Mouse (Mus musculus) liver, embryonic 13.5 days (tissue): Measurements from ENCODE around the gene Faim. TPM values are rescaled to one million over a fixed set of nuclear protein-coding genes. Genes with fewer than 3 reads are reported as not detected.
A peak's percentile ranks its signal among the peaks of the same experiment; 100 is the strongest.

ENCODE experiments used
- ATAC-seq: fragments of 200-750 bp; cut with Nextera tagmentation; 2 replicates; pipeline ENCODE4 v1.8.0; 2017; ENCODE audit warnings: low read depth, mild to moderate bottlenecking, moderate number of reproducible peaks, moderate library complexity
- DNase-seq: peaks from one replicate; pipeline ENCODE4 v3.0.0; 2022
- H3K27ac ChIP-seq: fragments of 300-500 bp; sonication (generic); 2 replicates; pipeline ENCODE4 v1.5.1; 2015; ENCODE audit warnings: moderate library complexity, mild to moderate bottlenecking, inconsistent platforms
- H3K27me3 ChIP-seq: fragments of 300-500 bp; sonication (generic); 2 replicates; pipeline ENCODE4 v1.6.1; 2015; ENCODE audit warnings: mild to moderate bottlenecking, inconsistent platforms
- H3K36me3 ChIP-seq: fragments of 300-500 bp; sonication (generic); 2 replicates; pipeline ENCODE4 v1.6.1; 2015; ENCODE audit warnings: mild to moderate bottlenecking, inconsistent platforms
- H3K4me1 ChIP-seq: fragments of 300-500 bp; sonication (generic); replicated peaks from 2 replicates; pipeline ENCODE4 v1.6.1; 2015; ENCODE audit warnings: inconsistent platforms
- H3K4me2 ChIP-seq: fragments of 300-500 bp; sonication (generic); 2 replicates; pipeline ENCODE4 v1.6.1; 2015; ENCODE audit warnings: inconsistent platforms, mild to moderate bottlenecking, moderate library complexity
- H3K4me3 ChIP-seq: fragments of 300-500 bp; sonication (generic); replicated peaks from 2 replicates; pipeline ENCODE4 v1.5.1; 2015; ENCODE audit warnings: mild to moderate bottlenecking, inconsistent platforms
- H3K9ac ChIP-seq: fragments of 300-500 bp; sonication (generic); 2 replicates; pipeline ENCODE4 v1.6.1; 2015; ENCODE audit warnings: mild to moderate bottlenecking, inconsistent platforms
- H3K9me3 ChIP-seq: fragments of 300-500 bp; sonication (generic); replicated peaks from 2 replicates; pipeline ENCODE4 v1.6.1; 2016; ENCODE audit warnings: inconsistent platforms
- WGBS: fragments of 180-500 bp; shearing (Covaris S2); methylation state at CpG from one replicate; pipeline ENCODE4 v1.1.7; 2015; ENCODE audit not compliant: insufficient replicate concordance; 5-methylcytosine and 5-hydroxymethylcytosine counted together
- polyA plus RNA-seq: library from polyadenylated mRNA; unstranded; fragments of >200 nt; fragmentation: Nextera tagmentation; extraction: Ambion mirVana; gene quantifications from 2 replicates; pipeline ENCODE4 v1.2.1, GENCODE M21; 2015

Gene Faim
- 16.4 and 20.5 TPM in 2 replicates for polyA plus RNA-seq

DNA sequence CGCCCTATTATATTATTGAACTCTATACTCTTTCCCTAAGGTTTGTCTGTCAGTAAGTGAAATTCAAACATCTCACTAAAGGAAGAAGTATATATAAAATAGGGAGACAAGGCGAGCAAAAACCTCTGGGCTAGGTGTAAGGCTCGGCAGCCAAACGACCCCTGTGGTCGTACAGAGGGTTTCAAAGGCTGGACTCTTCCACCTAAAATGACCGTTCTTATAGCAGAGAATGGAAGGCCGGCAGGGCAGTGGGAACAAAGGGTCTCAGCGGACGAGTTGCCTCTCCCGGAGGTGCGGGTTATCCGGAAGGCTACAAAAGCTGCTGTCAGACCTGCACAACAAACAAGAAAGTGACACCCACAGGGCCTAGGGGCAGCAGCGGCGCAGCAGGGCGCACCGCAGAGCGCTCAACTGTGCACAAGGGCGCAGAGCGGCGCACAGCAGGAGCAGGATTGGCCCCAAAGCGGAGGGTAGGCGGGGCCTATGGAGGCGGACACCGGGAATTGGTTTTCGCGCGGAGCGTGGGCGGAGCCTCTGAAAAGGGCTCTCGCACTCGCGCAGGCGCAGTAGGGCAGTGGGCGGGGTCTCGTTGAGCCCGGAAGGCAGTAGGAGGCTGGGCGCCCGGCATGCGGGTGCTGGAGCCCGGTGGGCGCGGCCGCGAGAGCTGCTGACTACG is at the start of gene Faim:
Gene Faim, plus strand, starts transcription at position 574 of the 676 bp plus-strand sequence.
- 2% methylated on average over 45 of the region's 45 CpGs for WGBS
- H3K4me3 ChIP-seq: peak within 1 kb of the TSS; percentile 81
- peak within 1 kb of the TSS; percentile 66 for H3K27ac ChIP-seq
- no peaks in the 10 kb centered on the region for H3K9me3 ChIP-seq
- peak; percentile 100 for DNase-seq
- no peaks in the 10 kb centered on the region for H3K36me3 ChIP-seq
- peaks cover 35% of the 10 kb centered on the region for H3K27me3 ChIP-seq
- peaks cover 21% of the 10 kb centered on the region for H3K4me1 ChIP-seq
- peak within 1 kb of the TSS; percentile 100 for H3K4me2 ChIP-seq
- peak; percentile 100 for ATAC-seq
- H3K9ac ChIP-seq: peak within 1 kb of the TSS; percentile 83

DNA sequence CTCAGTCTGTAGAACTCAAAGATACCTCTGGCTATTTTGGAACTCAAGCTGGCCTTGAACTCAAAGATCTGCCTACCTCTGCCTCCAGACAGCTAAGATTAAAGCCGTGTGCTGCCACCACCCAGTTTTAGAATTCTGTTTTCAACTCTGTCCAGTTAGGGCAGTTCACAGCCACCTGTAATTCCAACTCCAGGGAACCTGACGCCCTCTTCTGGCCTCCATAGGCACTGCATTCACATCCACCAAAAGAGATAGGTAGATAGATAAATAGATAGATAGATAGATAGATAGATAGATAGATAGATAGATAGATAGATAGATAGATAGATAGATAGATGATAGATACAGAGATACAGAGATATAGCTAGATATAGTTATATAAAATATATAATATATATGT is 46.9 kb upstream of the Faim start:
- Histone ChIP-seq H3K9ac (no peak overlapping the region), H3K36me3 (no peaks in the 10 kb centered on the region), H3K4me3 (no peak overlapping the region), H3K4me2 (no peak overlapping the region), H3K27me3 (peaks cover 17% of the 10 kb centered on the region), H3K9me3 (no peaks in the 10 kb centered on the region), H3K4me1 (no peaks in the 10 kb centered on the region), H3K27ac (no peak overlapping the region)
- no peak for DNase-seq
- WGBS: 14% methylated on average over 2 of the region's 2 CpGs
- ATAC-seq: no peak

DNA sequence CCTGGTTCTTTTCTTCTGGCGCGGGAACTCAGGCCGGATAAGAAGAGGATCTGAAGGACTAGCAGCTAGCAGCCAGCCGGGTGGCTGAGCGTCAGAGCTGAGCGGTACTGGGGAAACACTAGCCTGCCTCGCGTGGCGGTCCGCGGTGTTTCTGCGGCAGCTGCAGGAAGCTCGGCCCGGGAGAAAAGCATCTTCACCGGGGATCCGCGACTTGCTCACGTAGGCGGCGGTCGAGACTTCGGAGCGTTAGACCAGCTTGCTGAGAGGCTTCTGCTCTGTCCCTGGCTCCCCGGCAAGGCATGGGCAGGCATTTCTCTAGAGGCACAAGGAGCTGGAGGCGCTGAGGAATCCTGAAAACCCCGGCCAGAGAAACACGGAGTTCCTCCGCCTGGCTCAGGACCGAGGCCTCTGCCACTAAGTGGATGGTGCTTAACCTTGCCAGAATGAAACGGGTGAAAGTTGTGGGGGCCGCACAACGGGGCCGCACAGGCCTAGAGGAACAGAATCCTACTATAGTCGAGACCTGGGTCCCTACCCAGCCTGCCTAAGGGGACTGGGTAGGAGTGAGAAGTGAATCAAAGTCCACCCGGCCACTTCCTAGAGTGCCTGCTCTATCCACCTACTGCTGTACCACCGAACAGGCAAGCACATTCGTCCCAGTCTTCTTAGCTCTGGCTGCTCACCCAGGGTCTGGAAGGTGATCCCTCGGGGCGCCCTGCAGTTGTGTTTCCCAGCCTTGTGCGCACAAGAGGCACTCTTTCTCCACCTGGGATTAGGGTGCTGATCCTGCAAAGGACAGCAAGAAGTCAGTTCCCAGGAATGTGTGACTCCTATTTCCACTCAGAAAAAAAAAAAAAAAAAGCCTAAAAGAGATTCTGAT is 33.8 kb upstream of the Faim start:
- no peak for DNase-seq
- H3K4me2 ChIP-seq: no peak overlapping the region
- WGBS: 2% methylated on average over 40 of the region's 40 CpGs
- no peak overlapping the region for H3K4me3 ChIP-seq
- H3K4me1 ChIP-seq: peaks cover 22% of the 10 kb centered on the region
- H3K9me3 ChIP-seq: no peaks in the 10 kb centered on the region
- no peaks in the 10 kb centered on the region for H3K36me3 ChIP-seq
- peaks cover 86% of the 10 kb centered on the region for H3K27me3 ChIP-seq
- H3K27ac ChIP-seq: no peak overlapping the region
- no peak for ATAC-seq
- no peak overlapping the region for H3K9ac ChIP-seq

DNA sequence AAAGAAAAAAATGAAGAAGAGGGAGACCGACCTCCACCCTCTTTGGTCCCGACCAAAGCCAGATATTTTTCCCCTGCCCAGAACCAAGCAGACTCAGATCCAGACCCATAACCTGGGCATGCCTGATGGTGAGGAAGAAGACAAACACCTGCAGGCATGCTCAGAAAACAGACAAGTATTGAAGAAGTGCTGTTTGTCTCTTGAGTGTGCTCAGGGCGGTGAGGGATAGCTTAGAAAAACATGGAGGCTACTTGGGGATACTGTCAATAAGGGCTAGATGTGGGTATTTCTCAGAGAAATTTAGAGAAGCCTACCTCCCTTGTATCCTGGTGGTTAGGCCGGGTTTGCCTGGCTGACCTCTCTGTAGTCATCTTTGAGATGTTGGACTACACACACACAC is 32.9 kb upstream of the Faim start:
- no peak overlapping the region for H3K4me2 ChIP-seq
- H3K27ac ChIP-seq: no peak overlapping the region
- no peaks in the 10 kb centered on the region for H3K36me3 ChIP-seq
- H3K9ac ChIP-seq: no peak overlapping the region
- H3K4me3 ChIP-seq: no peak overlapping the region
- peaks cover 22% of the 10 kb centered on the region for H3K4me1 ChIP-seq
- DNase-seq (no peak), ATAC-seq (no peak)
- no peaks in the 10 kb centered on the region for H3K9me3 ChIP-seq
- peaks cover 94% of the 10 kb centered on the region for H3K27me3 ChIP-seq
- 7% methylated on average over 4 of the region's 4 CpGs for WGBS

DNA sequence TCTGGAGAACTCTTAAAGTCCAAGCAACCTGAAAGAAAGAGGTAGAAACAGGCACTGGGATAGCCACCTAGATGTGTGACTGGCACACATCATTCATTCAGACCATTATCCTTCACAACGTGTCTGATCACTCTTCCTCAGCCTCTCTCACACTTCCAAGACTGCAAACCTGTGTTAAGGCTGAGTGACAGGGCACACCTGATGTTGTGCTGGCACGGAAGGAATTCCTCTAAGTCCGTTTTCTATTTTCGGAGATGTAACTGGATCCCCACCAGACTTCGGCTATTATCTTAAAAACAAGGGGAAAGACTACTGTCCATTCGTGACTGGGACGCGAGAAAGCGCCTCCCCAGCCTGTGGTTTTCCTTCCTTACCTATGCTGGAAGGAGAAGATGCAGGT is 32.3 kb upstream of the Faim start:
- Histone ChIP-seq H3K9me3 (no peaks in the 10 kb centered on the region), H3K36me3 (no peaks in the 10 kb centered on the region), H3K9ac (no peak overlapping the region), H3K27me3 (peaks cover 96% of the 10 kb centered on the region), H3K4me3 (no peak overlapping the region), H3K4me2 (no peak overlapping the region), H3K4me1 (peaks cover 22% of the 10 kb centered on the region), H3K27ac (no peak overlapping the region)
- ATAC-seq (no peak), DNase-seq (no peak)
- 2% methylated on average over 9 of the region's 9 CpGs for WGBS

DNA sequence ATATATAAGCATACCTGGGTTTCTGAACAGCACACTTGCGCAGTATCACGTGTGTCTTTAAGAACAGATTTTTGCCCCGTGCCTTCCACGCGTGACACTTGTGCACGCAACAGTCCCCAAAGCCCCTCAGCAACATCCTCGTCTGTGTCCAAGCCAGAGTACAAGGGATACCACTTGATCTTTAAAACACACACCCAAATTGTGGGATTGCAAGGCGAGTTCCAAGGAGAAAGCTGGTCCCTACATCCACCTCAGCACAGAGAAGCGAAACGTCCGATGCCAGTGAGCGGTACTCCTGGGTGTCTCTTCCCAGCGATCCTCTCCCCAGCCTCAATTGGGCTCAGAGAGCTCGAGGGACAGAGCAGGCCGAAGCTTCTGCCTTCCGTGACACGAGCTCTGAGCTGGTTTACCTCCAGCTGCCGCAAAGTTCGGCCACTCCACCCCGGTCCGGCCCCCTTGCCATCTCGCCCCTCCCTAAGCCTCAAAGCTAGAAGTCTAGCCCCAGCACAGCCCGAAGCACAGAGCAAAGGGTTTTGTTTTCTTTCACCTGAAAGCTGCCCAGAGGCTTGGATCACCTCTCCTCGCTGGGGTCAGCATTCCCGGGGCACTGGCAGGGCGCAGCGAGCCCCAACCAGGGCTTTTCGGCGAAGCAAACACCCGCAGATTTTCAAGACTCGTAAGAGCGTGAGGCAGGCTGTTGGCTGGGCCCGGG is 31.6 kb upstream of the Faim start:
- H3K9ac ChIP-seq: no peak overlapping the region
- H3K36me3 ChIP-seq: no peaks in the 10 kb centered on the region
- H3K4me3 ChIP-seq: peak overlapping the region; percentile 36
- H3K27me3 ChIP-seq: peaks cover 98% of the 10 kb centered on the region
- H3K4me2 ChIP-seq: peak overlapping the region; percentile 56
- H3K9me3 ChIP-seq: no peaks in the 10 kb centered on the region
- ATAC-seq (no peak), DNase-seq (no peak)
- H3K27ac ChIP-seq: no peak overlapping the region
- 3% methylated on average over 33 of the region's 33 CpGs for WGBS
- peaks cover 22% of the 10 kb centered on the region for H3K4me1 ChIP-seq

DNA sequence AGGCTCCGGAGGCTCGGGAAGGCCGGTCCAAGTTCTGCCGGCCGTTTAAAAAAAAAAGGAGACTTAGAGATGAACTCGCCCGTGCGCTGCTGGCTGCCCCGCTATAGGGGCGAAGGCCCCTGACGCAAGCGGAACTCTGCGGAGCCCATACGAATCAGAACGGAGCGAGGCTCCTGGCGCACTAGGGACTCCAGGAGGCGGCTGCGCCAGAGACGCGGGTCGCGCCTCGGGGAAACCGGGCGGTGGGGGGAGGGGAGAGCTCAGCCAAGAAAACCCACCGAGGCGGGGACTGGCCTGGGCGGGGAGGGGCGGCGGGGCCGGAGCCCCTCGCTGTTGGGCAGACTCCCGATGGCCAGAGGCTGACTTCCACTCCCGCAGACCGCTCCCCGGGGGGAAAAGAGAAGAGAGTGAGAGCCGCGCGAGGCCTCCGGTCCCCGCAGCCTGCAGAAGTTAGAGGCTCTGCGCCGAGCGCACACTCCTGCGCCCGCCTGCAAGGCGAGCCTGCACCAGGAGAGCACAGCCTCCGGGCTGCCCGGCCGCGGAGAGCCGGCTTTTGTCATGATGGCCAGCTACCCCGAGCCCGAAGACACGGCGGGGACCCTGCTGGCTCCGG is 31.0 kb upstream of the Faim start, which contains the start of gene Foxl2:
Gene Foxl2, plus strand, starts transcription at position 186 of the 613 bp plus-strand sequence.
- Histone ChIP-seq H3K4me3 (peak within 1 kb of the TSS; percentile 36), H3K9me3 (no peaks in the 10 kb centered on the region), H3K27me3 (peaks cover 100% of the 10 kb centered on the region), H3K36me3 (no peaks in the 10 kb centered on the region), H3K9ac (no peak within 1 kb of the TSS), H3K27ac (no peak within 1 kb of the TSS), H3K4me2 (peak within 1 kb of the TSS; percentile 56), H3K4me1 (peaks cover 22% of the 10 kb centered on the region)
- WGBS: under 1% methylated on average over 57 of the region's 58 CpGs
- DNase-seq: no peak
- ATAC-seq: no peak

DNA sequence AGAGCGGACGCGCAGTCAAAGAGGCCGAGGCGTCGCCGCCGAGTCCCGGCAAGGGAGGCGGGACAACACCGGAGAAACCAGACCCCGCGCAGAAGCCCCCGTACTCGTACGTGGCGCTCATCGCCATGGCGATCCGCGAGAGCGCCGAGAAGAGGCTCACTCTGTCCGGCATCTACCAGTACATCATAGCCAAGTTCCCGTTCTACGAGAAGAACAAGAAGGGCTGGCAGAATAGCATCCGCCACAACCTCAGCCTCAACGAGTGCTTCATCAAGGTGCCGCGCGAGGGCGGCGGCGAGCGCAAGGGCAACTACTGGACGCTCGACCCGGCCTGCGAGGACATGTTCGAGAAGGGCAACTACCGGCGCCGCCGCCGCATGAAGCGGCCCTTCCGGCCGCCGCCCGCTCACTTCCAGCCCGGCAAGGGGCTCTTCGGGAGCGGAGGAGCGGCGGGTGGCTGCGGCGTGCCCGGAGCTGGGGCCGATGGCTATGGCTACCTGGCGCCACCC is 30.4 kb upstream of the Faim start:
- Histone ChIP-seq H3K9me3 (no peaks in the 10 kb centered on the region), H3K27ac (no peak overlapping the region), H3K4me1 (peaks cover 22% of the 10 kb centered on the region), H3K27me3 (peaks cover 100% of the 10 kb centered on the region), H3K9ac (no peak overlapping the region), H3K4me2 (peak overlapping the region; percentile 56), H3K4me3 (peak overlapping the region; percentile 36), H3K36me3 (no peaks in the 10 kb centered on the region)
- ATAC-seq: no peak
- WGBS: 1% methylated on average over 53 of the region's 60 CpGs
- DNase-seq: no peak

DNA sequence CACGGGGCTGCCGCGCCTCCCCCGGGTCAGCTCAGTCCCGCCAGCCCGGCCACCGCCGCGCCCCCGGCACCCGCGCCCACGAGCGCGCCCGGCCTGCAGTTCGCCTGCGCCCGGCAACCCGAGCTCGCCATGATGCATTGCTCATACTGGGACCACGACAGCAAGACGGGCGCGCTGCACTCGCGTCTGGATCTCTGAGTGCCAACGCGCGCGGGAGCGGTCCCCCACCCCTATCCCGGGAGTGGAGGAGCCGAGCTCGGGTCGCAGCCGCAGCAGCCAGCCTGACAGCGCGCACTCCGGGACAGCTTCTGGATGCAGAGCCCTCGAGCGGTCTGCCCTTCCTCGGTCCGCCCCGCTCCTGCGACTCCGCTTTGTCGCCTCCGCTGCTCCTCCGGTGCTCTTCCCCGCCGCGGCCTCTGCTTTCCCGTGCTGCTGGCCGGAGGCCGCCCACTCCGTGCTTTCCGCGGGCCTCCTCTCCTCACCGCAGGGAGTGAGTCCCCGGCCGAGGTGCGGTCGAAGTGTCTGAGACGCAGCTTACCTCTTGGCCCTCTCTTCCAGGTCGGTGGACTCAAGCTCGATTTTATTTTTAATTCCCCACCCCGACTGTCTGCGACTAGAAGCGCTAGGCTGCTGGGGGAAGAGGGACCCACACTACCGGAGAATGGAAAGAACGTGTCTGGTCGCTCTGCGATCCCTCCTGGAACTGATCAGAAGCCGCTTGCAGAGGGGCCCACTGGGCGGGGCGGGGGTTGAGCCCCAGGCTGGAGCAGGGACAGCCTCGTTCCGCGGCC is 29.4 kb upstream of the Faim start:
- H3K9ac ChIP-seq: no peak overlapping the region
- peaks cover 100% of the 10 kb centered on the region for H3K27me3 ChIP-seq
- peaks cover 22% of the 10 kb centered on the region for H3K4me1 ChIP-seq
- no peak for ATAC-seq
- no peak for DNase-seq
- no peaks in the 10 kb centered on the region for H3K9me3 ChIP-seq
- H3K4me2 ChIP-seq: peak overlapping the region; percentile 56
- no peaks in the 10 kb centered on the region for H3K36me3 ChIP-seq
- 1% methylated on average over 69 of the region's 80 CpGs for WGBS
- no peak overlapping the region for H3K27ac ChIP-seq
- H3K4me3 ChIP-seq: peak overlapping the region; percentile 36

DNA sequence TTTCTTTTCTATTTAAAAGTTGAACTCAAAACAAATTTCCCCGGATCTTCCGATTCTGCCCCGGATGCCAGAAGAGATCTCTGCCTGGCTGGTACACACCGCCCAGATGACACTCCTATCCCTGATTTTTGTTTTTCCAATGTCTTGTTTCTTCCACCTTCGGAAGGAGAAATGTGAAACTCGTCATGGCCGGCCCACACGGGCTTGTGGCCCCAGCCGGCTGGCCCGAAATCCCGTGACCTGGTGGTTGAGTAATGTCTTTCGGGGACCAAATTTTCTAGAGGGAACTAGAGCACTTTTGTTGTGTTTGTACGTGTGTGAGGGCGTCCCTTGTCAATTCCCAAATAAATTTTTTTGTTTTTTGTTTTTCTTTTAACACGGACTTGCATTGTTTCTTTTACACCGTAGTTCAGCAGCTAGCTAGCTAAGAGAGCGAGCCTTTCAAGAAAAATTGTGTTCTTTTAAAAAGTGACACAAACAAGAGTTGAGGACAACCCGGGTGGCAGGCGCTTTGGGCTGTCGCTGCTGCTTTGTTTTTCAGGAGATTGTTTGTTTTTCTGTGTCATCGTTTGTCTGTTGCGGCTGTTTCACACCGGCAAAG is 28.3 kb upstream of the Faim start:
- Histone ChIP-seq H3K9ac (no peak overlapping the region), H3K27me3 (peaks cover 100% of the 10 kb centered on the region), H3K36me3 (no peaks in the 10 kb centered on the region), H3K9me3 (no peaks in the 10 kb centered on the region), H3K4me2 (no peak overlapping the region), H3K4me1 (peaks cover 22% of the 10 kb centered on the region), H3K4me3 (no peak overlapping the region), H3K27ac (no peak overlapping the region)
- DNase-seq (no peak), ATAC-seq (no peak)
- WGBS: 2% methylated on average over 23 of the region's 23 CpGs
